Mouse (Mus musculus): ENCODE measurements around the gene Polr2b. TPM values are rescaled to one million over a fixed set of nuclear protein-coding genes. Genes with fewer than 3 reads are reported as not detected.

The Polr2b gene
- polyA plus RNA-seq, 1 experiment: 3.3 TPM

DNA sequence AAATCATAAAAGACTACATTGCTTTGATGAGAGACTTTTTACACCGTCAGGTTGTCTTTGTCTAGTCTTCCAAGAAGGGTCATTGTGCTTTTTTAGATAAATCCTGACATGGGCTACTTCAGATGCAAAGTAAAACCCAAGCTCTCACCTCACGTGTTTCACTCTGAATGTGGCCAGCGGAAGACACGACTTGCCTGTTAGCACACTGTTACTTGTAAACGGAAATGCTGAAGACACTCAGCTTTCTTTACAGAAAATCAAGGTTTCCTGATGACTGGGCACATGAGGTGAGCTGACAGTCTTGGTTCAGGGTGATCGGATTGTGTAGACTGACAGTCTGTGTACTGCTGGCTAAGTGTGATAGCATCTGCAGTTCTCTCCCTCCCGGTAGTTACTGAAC is 24.3 kb upstream of the Polr2b start:
- TF ChIP-seq GATA1 (IDR thresholded peaks at IDR 0.05; ENCODE audit: low read length): no peak

DNA sequence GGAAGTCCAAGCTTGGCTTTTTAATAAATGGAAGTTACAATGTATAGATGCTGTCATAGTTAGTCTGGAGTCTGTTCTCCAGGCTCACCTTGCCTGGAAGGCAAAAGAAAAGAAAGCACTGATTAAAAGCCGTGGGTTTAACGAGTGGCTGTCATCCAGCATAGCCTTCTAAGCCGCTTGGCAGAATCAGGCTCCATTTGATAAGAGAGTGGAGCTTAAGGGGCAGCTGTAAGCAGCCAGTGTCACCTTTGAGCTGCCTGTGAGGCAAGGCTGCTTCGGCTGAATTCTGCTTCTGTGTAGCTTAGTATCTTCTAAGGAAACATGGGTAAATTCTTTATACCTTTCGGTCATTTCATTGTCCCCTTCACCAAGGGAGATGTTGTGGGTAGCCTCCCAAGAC is 23.0 kb upstream of the Polr2b start:
- no peak for TF ChIP-seq GATA1 (IDR thresholded peaks at IDR 0.05; ENCODE audit: low read length)

GRCm38 (mm10) chr5:77287901-77288300 is 22.0 kb upstream of the Polr2b start:
- TF ChIP-seq GATA1 (IDR thresholded peaks at IDR 0.05; ENCODE audit: low read length): no peak

DNA sequence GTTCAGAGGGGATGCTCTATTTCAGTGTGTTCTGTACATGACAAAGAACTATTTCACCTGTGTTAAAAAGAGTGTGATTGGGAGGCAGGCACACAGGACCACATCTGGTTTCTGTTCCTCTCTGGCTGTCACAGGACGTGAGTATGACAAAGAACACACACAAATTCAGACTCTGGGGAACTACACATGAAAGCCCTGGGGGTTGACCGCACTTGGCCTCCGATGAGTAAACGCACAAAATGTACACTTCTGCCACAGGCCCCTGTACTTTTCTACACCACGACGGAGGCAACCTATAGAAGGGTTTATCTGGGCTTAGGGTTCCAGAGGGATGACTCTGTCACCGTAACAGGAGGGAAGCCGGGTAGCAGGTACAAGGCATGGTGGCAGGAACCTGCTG is 20.3 kb upstream of the Polr2b start:
- no peak for TF ChIP-seq GATA1 (IDR thresholded peaks at IDR 0.05; ENCODE audit: low read length)

DNA sequence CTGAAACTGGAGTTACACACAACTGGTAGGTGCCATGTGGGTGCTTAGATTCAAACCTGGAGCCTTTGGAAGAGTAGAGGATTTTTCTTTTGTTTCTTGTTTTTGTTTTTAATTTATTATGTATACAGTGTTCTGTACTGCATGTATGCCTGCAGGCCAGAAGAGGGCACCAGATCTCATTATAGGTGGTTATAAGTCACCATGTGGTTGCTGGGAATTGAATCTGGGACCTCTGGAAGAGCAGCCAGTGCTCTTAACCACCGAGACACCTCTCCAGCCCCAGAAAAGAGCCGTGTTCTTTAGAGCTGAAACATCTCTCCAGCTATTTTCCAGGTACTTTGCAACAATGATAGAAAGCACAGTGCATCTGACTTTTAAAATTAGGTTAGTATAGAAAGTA is 19.3 kb upstream of the Polr2b start:
- TF ChIP-seq GATA1 (IDR thresholded peaks at IDR 0.05; ENCODE audit: low read length): no peak

DNA sequence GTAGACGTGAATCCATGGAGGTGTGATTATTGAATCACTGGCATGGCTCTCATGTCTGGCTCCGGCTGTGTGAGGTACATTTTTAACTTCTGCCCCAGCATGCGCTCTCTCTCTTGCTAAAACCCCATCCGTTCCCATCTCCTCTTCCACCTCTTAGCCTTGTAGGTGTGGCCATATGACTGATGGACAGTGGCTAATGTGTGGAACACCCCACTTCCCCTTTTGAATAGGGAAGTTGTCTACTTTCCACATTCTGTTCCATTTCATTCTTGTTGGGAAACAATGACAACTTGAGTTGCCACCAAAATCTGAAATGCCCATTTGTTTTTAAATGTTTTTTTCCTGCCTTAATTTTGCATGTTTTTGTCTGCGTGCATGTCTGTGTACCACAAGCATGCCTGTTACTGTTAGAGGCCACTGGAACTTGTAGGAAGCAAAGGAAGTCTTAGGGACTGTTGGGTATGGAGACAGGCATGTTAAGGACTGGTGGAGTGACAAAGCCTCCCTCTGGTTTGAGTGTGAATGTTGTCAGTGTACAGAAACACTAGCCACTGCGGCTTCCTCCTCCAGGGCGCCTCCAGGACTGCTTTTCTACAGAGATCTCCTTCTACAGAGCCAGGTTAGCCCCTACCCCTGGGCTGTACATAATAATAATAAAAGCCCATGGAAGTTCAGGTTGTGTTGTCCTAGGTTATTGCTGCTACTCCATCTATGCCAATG is 17.0 kb upstream of the Polr2b start:
- TF ChIP-seq GATA1 (IDR thresholded peaks at IDR 0.05; ENCODE audit: low read length): no peak

GRCm38 (mm10) chr5:77299486-77299885 is 10.5 kb upstream of the Polr2b start:
- TF ChIP-seq GATA1 (IDR thresholded peaks at IDR 0.05; ENCODE audit: low read length): no peak

DNA sequence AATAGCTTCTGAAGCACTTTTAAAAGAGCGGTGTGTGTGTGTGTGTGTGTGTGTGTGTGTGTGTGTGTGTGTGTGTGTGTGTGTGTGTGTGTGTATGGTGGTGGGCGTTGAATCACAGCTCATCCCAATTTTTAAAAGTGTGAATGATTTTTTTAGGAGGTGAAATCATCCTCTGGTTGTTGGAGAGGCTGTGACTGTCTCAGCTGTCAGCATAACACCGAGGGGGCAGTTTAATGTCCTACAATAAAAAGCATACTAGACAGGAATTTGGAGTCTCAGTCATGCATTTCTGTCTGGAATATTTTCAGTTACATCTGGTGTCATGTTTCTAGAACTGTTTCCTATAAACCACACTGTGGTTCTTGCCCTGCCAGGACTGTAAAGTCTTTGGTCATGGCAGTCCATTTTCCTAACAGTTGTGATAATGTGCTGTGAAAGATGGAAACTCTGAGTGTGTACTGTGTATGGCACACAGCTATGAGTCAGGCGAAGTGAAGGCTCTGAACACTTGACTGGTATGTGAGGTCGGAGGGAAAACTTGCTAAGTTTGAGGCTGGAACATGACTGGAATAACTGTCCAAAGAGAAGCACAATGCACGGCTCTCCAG is 8.5 kb upstream of the Polr2b start:
- no peak for TF ChIP-seq GATA1 (IDR thresholded peaks at IDR 0.05; ENCODE audit: low read length)

- TF ChIP-seq GATA1 (IDR thresholded peaks at IDR 0.05; ENCODE audit: low read length): no peak
Observed at GRCm38 (mm10) chr5:77307821-77308553, 2.0 kb upstream of the Polr2b start.

GRCm38 (mm10) chr5:77309051-77309906 is 668 bp upstream of the Polr2b start:
- TF ChIP-seq GATA1 (IDR thresholded peaks at IDR 0.05; ENCODE audit: low read length): no peak

- TF ChIP-seq GATA1 (IDR thresholded peaks at IDR 0.05; ENCODE audit: low read length): no peak
Observed at GRCm38 (mm10) chr5:77314206-77314605, 4.3 kb downstream of the Polr2b start.

DNA sequence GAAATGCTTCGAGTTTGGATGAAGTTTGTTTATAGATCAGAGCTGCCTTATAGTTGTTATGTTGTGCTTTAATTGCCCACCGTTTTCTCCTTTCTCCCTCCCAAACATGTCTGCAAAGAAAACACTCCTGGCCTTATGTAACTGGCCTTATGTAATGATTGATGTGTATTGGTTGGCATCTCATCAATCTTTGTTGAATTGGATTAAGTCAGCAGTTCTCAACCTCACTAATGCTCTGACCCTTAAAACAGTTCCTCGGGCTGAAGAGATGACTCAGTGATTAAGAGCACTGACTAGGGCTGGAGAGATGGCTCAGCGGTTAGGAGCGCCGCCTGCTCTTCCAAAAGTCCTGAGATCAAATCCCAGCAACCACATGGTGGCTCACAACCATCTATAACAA is 5.0 kb downstream of the Polr2b start:
- no peak for TF ChIP-seq GATA1 (IDR thresholded peaks at IDR 0.05; ENCODE audit: low read length)

DNA sequence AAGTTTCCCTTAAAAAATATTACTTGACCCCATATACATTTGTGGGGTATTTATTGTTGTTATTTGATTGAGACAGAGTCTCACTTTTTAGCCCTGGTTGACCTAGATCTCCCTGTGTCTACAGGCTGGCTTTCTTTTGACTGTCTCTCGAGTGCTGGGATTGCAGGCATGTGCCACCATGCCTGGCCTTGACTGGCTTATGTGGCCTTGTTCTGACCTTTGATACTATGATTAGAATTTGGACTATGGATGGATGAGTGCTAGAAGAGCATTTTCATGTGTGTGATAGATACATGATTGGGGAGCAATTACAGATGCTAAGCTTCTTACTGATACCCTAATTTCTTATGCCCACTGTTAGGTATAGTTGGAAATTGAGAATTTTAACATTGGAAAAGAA is 15.0 kb downstream of the Polr2b start:
- no peak for TF ChIP-seq GATA1 (IDR thresholded peaks at IDR 0.05; ENCODE audit: low read length)

- no peak for TF ChIP-seq GATA1 (IDR thresholded peaks at IDR 0.05; ENCODE audit: low read length)
Observed at GRCm38 (mm10) chr5:77330154-77330553, 20.2 kb downstream of the Polr2b start.

DNA sequence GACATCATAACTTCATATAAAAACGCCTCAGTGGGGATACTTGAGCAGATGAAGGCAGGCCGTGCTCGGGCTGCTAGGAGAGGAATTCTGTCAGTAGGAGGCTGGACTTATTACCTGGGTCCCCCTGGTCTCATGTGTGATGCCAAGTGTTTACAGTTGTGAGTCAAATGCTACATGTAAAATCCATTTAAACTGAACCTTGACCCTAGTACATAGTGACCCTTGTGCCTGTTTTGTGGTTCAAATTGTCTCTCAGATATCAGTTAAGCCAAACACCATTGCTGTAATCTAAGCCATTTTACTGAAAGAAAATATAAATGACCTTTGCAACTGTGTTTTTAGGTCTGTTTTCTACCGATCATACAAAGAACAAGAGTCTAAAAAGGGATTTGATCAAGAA is 30.1 kb downstream of the Polr2b start:
- no peak for TF ChIP-seq GATA1 (IDR thresholded peaks at IDR 0.05; ENCODE audit: low read length)

DNA sequence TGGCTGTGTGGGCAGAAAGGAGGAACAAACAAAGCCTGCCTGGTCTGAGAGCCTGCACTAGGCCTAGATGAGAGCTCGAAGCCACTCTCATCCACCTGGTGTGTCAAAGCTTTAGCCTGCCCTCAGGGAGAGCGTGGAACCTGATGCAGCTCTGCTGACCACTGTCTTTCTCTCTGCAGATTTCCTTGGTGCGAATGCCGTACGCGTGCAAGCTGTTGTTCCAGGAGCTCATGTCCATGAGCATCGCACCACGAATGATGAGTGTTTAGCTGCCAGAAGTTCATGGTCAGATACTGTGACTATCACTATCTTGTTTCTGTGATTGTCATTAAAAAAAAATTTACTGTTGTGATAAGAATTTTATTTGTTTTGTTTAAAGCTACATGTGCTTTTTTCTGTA is 39.0 kb downstream of the Polr2b start:
- no peak for TF ChIP-seq GATA1 (IDR thresholded peaks at IDR 0.05; ENCODE audit: low read length)

Data from G1E-ER4 (cell line).